13 mouse cellular contexts compared by ENCODE assay signal in genomic region chr1:155188656-155189055, GRCm38 (mm10). TPM values are rescaled to one million over a fixed set of nuclear protein-coding genes. Genes with fewer than 3 reads are reported as not detected.
"Had no signal": no experiment of that assay in that cellular context is flagged by ENCODE, and none has a peak within 500 bp of the region (broad histone marks: within the 10 kb centered on the region; RNA-seq: fewer than 3 reads in every experiment).

No protein-coding gene starts in this region.

- DNase-seq: retina, postnatal 1 day; right cerebral cortex, adult 18-20 months; right cerebral cortex, postnatal 14 days; right cerebral cortex, postnatal 25 days; right cerebral cortex, postnatal 4 days; spleen, adult 18-20 months; thymus, adult 18-20 months; thymus, adult 2 months; thymus, postnatal 14 days; thymus, postnatal 25 days; thymus, postnatal 36 days; thymus, postnatal 4 days had no signal

RNA-seq across cellular contexts. Expression of gene BC034090, which starts 55.6 kb away (rescaled TPM):
- total RNA-seq: neutrophil, adult 5-6 weeks had no signal
